Mouse (Mus musculus) neural tube, embryonic 15.5 days (tissue): ENCODE results near the gene Slc9a3r2. TPM values are rescaled to one million over a fixed set of nuclear protein-coding genes. Genes with fewer than 3 reads are reported as not detected.
A peak's percentile ranks its signal among the peaks of the same experiment; 100 is the strongest.
"Not testable (repeated sequence)": the region's sequence is repeated elsewhere in the genome, so short reads cannot be mapped to it uniquely, and the experiment has no call there.

Experiments
- ATAC-seq: fragments of 200-750 bp; cut with Nextera tagmentation; 2 replicates; pipeline ENCODE4 v1.8.0; 2017; ENCODE audit warnings: mild to moderate bottlenecking, moderate TSS enrichment, moderate library complexity; ENCODE audit not compliant: low FRiP score
- H3K27ac ChIP-seq: fragments of 300-500 bp; sonication (generic); replicated peaks from 2 replicates; pipeline ENCODE4 v1.5.1; 2015; ENCODE audit warnings: mild to moderate bottlenecking, inconsistent platforms
- H3K27me3 ChIP-seq: fragments of 300-500 bp; sonication (generic); replicated peaks from 2 replicates; pipeline ENCODE4 v1.6.1; 2015; ENCODE audit warnings: inconsistent platforms
- H3K36me3 ChIP-seq: fragments of 300-500 bp; sonication (generic); 2 replicates; pipeline ENCODE4 v1.6.1; 2015; ENCODE audit warnings: inconsistent platforms
- H3K4me1 ChIP-seq: fragments of 300-500 bp; sonication (generic); 2 replicates; pipeline ENCODE4 v1.6.1; 2015; ENCODE audit warnings: inconsistent platforms
- H3K4me2 ChIP-seq: fragments of 300-500 bp; sonication (generic); 2 replicates; pipeline ENCODE4 v1.6.1; 2015; ENCODE audit warnings: inconsistent platforms, mild to moderate bottlenecking, moderate library complexity
- H3K4me3 ChIP-seq: fragments of 300-500 bp; sonication (generic); replicated peaks from 2 replicates; pipeline ENCODE4 v1.5.1; 2015; ENCODE audit warnings: mild to moderate bottlenecking, inconsistent platforms
- H3K9ac ChIP-seq: fragments of 300-500 bp; sonication (generic); replicated peaks from 2 replicates; pipeline ENCODE4 v1.6.1; 2015; ENCODE audit warnings: mild to moderate bottlenecking, inconsistent platforms
- H3K9me3 ChIP-seq: fragments of 300-500 bp; sonication (generic); replicated peaks from 2 replicates; pipeline ENCODE4 v1.6.1; 2016; ENCODE audit warnings: inconsistent platforms
- WGBS: fragments of 180-500 bp; shearing (Covaris S2); methylation state at CpG from one replicate; pipeline ENCODE4 v1.1.7; 2015; ENCODE audit warnings: mixed read lengths; 5-methylcytosine and 5-hydroxymethylcytosine counted together
- polyA plus RNA-seq: library from polyadenylated mRNA; unstranded; fragments of >200 nt; fragmentation: Nextera tagmentation; extraction: Ambion mirVana; gene quantifications from 2 replicates; pipeline ENCODE4 v1.2.1, GENCODE M21; 2015

Slc9a3r2 gene
- polyA plus RNA-seq, 1 experiment from 2014 or later, result 65.7 TPM

- Histone ChIP-seq H3K4me3 (no peak overlapping the region), H3K9me3 (no peaks in the 10 kb centered on the region), H3K4me2 (no peak overlapping the region), H3K27me3 (no peaks in the 10 kb centered on the region), H3K4me1 (peaks cover 13% of the 10 kb centered on the region), H3K27ac (no peak overlapping the region), H3K36me3 (peaks cover 60% of the 10 kb centered on the region), H3K9ac (no peak overlapping the region)
- no peak for ATAC-seq
- WGBS, result 88% methylated on average over 24 of the region's 24 CpGs
These were observed 27.5 kb upstream of the Slc9a3r2 start for GRCm38 (mm10) chr17:24677500-24678080.

DNA sequence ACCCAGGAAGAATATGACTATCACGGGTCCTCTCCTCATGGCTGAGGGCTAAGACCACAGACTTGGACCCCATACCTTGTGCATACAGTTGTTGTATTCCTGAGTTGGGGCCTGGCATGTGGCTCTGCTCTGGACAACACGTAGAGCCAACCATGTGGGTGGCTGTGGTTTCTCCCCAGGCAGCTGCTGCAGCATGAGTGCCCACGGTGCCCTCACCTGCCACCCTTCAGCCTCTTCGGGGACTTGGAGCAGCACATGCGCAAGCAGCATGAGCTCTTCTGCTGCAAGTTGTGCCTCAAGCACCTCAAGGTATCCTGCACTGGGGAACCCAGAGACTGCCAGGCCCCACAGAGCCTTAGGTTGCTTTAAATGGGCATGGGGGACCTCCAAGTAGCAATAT is 26.8 kb upstream of the Slc9a3r2 start:
- Histone ChIP-seq H3K27ac (no peak overlapping the region), H3K9ac (no peak overlapping the region), H3K9me3 (no peaks in the 10 kb centered on the region), H3K36me3 (peaks cover 53% of the 10 kb centered on the region), H3K4me1 (peaks cover 20% of the 10 kb centered on the region), H3K4me3 (no peak overlapping the region), H3K4me2 (no peak overlapping the region), H3K27me3 (no peaks in the 10 kb centered on the region)
- 93% methylated on average over 5 of the region's 5 CpGs for WGBS
- ATAC-seq, result no peak

- no peak overlapping the region for H3K9ac ChIP-seq
These were observed 26.1 kb upstream of the Slc9a3r2 start for GRCm38 (mm10) chr17:24676187-24676586.

GRCm38 (mm10) chr17:24674277-24674676 is 24.1 kb upstream of the Slc9a3r2 start:
- Histone ChIP-seq H3K9me3 (no peaks in the 10 kb centered on the region), H3K27me3 (no peaks in the 10 kb centered on the region), H3K4me1 (peaks cover 39% of the 10 kb centered on the region), H3K36me3 (peaks cover 28% of the 10 kb centered on the region), H3K9ac (no peak overlapping the region), H3K27ac (no peak overlapping the region), H3K4me2 (no peak overlapping the region), H3K4me3 (no peak overlapping the region)
- ATAC-seq, result no peak
- 91% methylated on average over 7 of the region's 7 CpGs for WGBS

More at GRCm38 (mm10) chr17:24676187-24676586, 26.1 kb upstream of the Slc9a3r2 start:
- Histone ChIP-seq H3K4me3 (no peak overlapping the region), H3K27ac (no peak overlapping the region), H3K27me3 (no peaks in the 10 kb centered on the region), H3K4me1 (peaks cover 27% of the 10 kb centered on the region), H3K9me3 (no peaks in the 10 kb centered on the region), H3K36me3 (peaks cover 46% of the 10 kb centered on the region), H3K4me2 (no peak overlapping the region)
- no peak for ATAC-seq
- 68% methylated on average over 2 of the region's 2 CpGs for WGBS

- whole genome bisulfite sequencing, result 36% methylated on average over 5 of the region's 5 CpGs
- ATAC-seq, result no peak
- Histone ChIP-seq H3K9me3 (no peaks in the 10 kb centered on the region), H3K4me1 (peaks cover 47% of the 10 kb centered on the region), H3K9ac (peak overlapping the region; percentile 34), H3K36me3 (peaks cover 7% of the 10 kb centered on the region), H3K27me3 (no peaks in the 10 kb centered on the region), H3K27ac (no peak overlapping the region), H3K4me2 (peak overlapping the region; percentile 84), H3K4me3 (no peak overlapping the region)
These were observed 22.0 kb upstream of the Slc9a3r2 start for GRCm38 (mm10) chr17:24672141-24672540.

- H3K27me3 ChIP-seq, result no peaks in the 10 kb centered on the region
- no peak overlapping the region for H3K4me3 ChIP-seq
- no peaks in the 10 kb centered on the region for H3K36me3 ChIP-seq
- H3K9ac ChIP-seq, result no peak overlapping the region
- H3K9me3 ChIP-seq, result no peaks in the 10 kb centered on the region
- WGBS, result 84% methylated on average over 5 of the region's 5 CpGs
- no peak for ATAC-seq
- H3K27ac ChIP-seq, result no peak overlapping the region
- H3K4me2 ChIP-seq, result peak overlapping the region; percentile 84
- peaks cover 47% of the 10 kb centered on the region for H3K4me1 ChIP-seq
These were observed 21.2 kb upstream of the Slc9a3r2 start for GRCm38 (mm10) chr17:24671346-24671745.

DNA sequence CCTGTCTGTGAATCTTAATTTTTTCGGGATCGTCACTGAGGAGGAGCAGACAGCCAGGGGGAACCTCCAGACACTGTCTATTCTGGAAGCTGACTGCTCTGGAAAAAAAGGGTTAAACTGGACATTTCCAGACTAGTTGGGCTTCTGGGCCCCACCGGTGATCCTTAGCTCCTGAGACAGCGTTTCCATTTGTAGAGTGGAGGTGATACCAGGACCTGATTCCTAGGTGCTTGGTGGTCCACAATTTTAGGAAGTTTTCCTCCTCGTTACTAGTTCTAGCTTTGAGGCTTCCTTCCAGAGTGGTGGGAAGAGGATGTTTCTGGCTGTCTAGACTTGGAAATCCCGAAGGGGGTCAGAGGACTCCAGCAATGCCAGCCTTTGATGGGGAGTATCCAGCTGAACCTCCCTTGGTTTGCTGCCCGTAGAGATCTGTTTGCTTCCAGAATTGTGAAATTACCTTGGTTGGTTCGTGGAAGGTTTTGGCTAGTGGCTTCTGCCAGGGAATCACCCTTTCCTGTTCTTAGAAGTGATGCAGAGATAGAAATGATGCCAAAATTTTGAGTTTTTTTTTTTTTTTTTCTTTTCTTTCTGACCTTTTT is 20.2 kb upstream of the Slc9a3r2 start:
- H3K4me3 ChIP-seq, result peak overlapping the region; percentile 84

DNA sequence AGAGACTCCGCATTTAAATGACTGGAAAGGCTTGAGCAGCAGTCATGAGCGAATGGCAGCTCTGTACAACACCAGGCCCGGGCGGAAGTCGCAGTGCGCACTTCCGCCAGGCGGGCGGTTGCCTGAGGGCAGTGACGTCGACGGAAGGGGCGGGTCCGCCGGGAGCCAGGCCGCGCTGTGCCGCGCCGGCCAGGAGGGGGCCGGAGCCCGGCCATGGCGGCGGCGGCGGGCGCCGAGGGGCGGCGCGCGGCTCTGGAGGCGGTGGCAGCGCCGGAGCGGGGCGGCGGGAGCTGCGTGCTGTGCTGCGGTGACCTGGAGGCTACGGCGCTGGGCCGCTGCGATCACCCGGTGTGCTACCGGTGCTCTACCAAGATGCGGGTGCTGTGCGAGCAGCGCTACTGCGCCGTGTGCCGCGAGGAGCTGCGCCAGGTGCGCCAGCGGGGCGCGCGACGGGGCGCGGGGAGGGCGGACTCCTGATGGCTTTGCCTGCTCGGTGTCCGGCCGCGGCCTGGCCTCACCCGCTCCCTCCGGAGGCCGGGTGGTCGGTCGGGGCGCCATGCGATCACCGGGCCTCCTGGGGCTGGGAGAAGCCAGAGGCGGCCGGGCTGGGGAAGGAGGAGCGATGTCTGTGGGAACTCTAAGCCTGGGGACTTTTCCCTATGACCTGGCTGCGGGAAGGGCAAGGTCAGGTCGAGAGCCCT is 19.6 kb upstream of the Slc9a3r2 start, which contains the start of gene Zfp598:
Gene Zfp598, plus strand, starts transcription at position 143 of the 701 bp plus-strand sequence.
- Histone ChIP-seq H3K9me3 (no peaks in the 10 kb centered on the region), H3K27me3 (no peaks in the 10 kb centered on the region), H3K4me1 (peaks cover 46% of the 10 kb centered on the region), H3K27ac (peak within 1 kb of the TSS; percentile 88), H3K36me3 (no peaks in the 10 kb centered on the region), H3K9ac (peak within 1 kb of the TSS; percentile 93), H3K4me2 (peak within 1 kb of the TSS; percentile 84), H3K4me3 (peak within 1 kb of the TSS; percentile 84)
- WGBS, result under 1% methylated on average over 77 of the region's 80 CpGs
- ATAC-seq, result peak; percentile 97

More for the DNA sequence above, 20.2 kb upstream of the Slc9a3r2 start:
- H3K4me2 ChIP-seq, result peak overlapping the region; percentile 84
- ATAC-seq, result no peak
- H3K9me3 ChIP-seq, result no peaks in the 10 kb centered on the region
- WGBS, result 13% methylated on average over 8 of the region's 8 CpGs
- peak overlapping the region; percentile 93 for H3K9ac ChIP-seq
- H3K27me3 ChIP-seq, result no peaks in the 10 kb centered on the region
- H3K36me3 ChIP-seq, result no peaks in the 10 kb centered on the region
- H3K4me1 ChIP-seq, result peaks cover 47% of the 10 kb centered on the region
- H3K27ac ChIP-seq, result peak overlapping the region; percentile 88

DNA sequence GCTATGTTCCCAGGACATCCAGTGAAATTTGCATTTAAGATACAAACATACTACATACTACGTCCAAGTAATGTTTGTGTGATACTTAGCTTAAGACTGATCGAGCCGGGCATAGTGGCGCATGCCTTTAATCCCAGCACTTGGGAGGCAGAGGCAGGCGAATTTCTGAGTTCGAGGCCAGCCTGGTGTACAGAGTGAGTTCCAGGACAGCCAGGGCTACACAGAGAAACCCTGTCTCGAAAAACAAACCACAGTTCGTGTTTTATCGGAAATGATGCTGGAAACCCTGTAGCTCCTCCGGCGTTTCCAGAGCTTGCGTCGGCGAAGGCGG is 19.1 kb upstream of the Slc9a3r2 start:
- H3K27me3 ChIP-seq, H3K36me3 ChIP-seq, H3K9me3 ChIP-seq: not testable (repeated sequence)
- peak overlapping the region; percentile 84 for H3K4me2 ChIP-seq
- peak overlapping the region; percentile 84 for H3K4me3 ChIP-seq
- H3K4me1 ChIP-seq, result peaks cover 43% of the 10 kb centered on the region
- 12% methylated on average over 15 of the region's 15 CpGs for WGBS
- peak overlapping the region; percentile 88 for H3K27ac ChIP-seq
- peak overlapping the region; percentile 93 for H3K9ac ChIP-seq
- ATAC-seq, result peak; percentile 8

- Histone ChIP-seq H3K36me3 (no peaks in the 10 kb centered on the region), H3K9me3 (no peaks in the 10 kb centered on the region), H3K4me2 (no peak overlapping the region), H3K27ac (no peak overlapping the region), H3K9ac (no peak overlapping the region), H3K4me1 (peaks cover 32% of the 10 kb centered on the region), H3K4me3 (no peak overlapping the region), H3K27me3 (no peaks in the 10 kb centered on the region)
- 30% methylated on average over 6 of the region's 6 CpGs for WGBS
- ATAC-seq, result no peak
These were observed 17.3 kb upstream of the Slc9a3r2 start for GRCm38 (mm10) chr17:24667416-24667815.

DNA sequence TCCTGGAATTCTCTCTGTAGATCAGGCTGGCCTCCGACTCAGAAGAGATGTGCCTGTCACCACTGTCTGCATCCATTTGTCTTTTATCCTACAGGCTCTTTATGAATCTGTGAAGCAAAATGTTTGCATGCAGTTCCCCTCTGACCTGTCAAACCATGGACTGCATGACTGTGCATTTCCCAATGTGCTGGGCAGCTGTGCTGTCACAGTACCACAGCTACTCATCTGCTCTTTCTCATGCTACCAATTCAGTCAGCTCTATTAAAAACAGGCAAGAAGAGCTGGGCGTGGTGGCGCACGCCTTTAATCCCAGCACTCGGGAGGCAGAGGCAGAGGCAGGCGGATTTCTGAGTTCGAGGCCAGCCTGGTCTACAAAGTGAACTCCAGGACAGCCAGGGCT is 16.9 kb upstream of the Slc9a3r2 start:
- not testable (repeated sequence) for H3K27ac ChIP-seq, H3K27me3 ChIP-seq, H3K9me3 ChIP-seq, H3K36me3 ChIP-seq, H3K9ac ChIP-seq, H3K4me3 ChIP-seq, ATAC-seq, H3K4me2 ChIP-seq
- H3K4me1 ChIP-seq, result peaks cover 28% of the 10 kb centered on the region
- WGBS, result 79% methylated on average over 7 of the region's 7 CpGs
